Mouse (Mus musculus) left cerebral cortex, postnatal 14 days (tissue): ENCODE results near the gene Yme1l1. TPM values are rescaled to one million over a fixed set of nuclear protein-coding genes. Genes with fewer than 3 reads are reported as not detected.

ENCODE experiments used
- DNase-seq, 2 experiments: peaks; one replicate each; pipeline ENCODE4 v3.0.0; 2021 to 2022; ENCODE audit warnings: low spot score in 2 of 2, mixed read lengths in 1 of 2
- intact Hi-C: fragments of 180-260 bp; cut with DNase I; formaldehyde crosslinking; loops from one replicate; pipeline ENCODE4 v1.15.1; 2025
- long read RNA-seq, 2 experiments: library from polyadenylated mRNA; stranded (forward); transcript quantifications; one replicate each; pipeline ENCODE4 v2.0.0; 2021
- total RNA-seq, 2 experiments: library from RNA; stranded (reverse); gene quantifications; 2 replicates each; pipeline ENCODE4 v1.2.3; 2021

The Yme1l1 gene
- total RNA-seq = 10 to 100 TPM; 89.5 to 94.1 TPM
- long read RNA-seq, experiment 1, full-length matches to known transcripts = 63 of 71 reads
- long read RNA-seq, experiment 1, partial matches to known transcripts = 4 of 71 reads
- long read RNA-seq, experiment 1, other reads (novel, unspliced or antisense) = 4 of 71 reads
- long read RNA-seq, experiment 2, full-length matches to known transcripts = 53 of 65 reads
- long read RNA-seq, experiment 2, partial matches to known transcripts = 2 of 65 reads
- long read RNA-seq, experiment 2, other reads (novel, unspliced or antisense) = 10 of 65 reads

DNA sequence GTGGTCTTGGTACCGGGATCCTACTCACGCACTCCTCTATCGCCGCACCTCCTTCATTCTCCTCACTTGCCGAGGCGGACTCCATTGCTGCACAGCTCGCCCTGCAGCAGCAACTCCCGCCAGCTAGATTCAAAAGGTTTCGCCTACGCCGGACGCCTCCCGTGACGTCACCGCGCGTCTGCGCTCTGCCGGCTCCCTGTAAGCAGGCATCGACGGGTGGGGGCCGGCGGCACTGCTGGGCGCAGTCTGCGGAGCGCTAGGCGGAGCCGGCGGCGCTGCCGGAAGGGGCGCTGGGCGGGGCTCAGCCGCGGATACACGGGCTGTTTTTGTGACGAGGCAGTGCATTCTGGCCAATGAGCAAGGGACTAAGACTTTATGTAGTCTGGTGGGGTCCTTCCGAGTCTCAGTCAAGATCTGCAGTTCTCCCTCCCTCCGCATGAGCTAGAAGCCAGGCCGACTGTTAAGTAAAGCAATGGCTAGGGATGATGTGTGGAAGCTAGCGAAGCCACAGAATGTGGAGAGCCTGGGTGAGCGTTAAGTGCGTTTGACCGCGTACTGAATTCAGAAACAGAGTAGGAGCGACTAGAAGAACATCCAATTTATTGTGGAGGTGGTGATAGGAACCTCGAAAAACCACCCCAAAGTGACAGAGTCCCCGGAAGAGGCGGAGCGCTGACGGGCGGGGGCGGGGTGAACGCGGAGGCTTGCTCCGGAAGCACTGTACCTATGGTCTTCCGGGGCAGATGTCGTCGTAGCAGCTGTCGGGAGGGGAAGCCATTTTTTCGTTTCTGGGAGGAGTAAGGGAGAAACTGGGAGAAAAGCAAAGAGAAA lies at the start of gene Yme1l1, which contains the start of gene Mastl:
Yme1l1 (plus strand) TSS at position 593 of the 831 bp plus-strand sequence.
Mastl (minus strand) TSS at position 248 of the 831 bp plus-strand sequence.
- intact Hi-C loops = no loop called here
- peak; percentile 98 to 99 for DNase-seq

DNA sequence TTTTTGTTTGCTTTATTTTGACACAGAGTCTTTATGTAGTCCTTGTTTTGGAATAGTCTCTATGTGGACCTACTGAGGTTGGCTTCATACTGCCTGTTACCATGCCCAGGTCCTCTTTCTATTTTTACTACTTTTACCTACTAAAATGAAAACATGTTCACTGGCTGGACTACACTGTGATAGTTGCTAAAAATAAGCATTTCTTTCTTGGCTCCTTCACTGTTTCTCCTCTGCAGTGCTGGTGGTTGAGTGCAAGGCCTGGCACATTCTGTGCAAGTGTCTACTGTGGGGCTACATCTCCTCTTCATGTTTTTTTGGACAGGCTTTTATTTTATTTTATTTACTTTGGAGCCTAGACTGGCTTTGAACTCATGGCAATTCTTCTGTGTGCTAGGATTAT lies 36.6 kb upstream of the Yme1l1 start:
- intact Hi-C loops = no loop called here

DNA sequence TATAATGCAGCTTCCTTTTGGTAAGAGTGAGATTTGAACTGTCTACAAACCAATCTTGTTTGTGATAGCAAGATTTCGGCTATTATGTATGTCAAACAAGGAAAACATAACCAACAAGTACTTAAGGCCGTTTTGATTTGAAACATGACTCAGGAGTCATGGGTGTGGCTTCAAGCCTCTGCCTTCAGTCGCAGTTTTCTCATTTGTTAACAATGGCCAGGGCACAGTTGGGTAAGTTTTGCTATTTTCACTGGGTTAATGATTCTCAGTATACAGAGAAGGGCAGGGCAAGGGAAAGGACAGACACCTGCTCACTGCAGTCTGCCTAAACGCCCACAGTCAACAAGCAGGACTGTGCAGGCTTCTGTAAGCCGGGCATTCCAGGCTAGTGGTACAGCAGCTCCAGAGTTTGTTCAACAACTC lies 959 bp upstream of the Yme1l1 start:
- intact Hi-C loops = no loop called here
- DNase-seq = no peak

More for the DNA sequence above, 36.6 kb upstream of the Yme1l1 start:
- no peak for DNase-seq

DNA sequence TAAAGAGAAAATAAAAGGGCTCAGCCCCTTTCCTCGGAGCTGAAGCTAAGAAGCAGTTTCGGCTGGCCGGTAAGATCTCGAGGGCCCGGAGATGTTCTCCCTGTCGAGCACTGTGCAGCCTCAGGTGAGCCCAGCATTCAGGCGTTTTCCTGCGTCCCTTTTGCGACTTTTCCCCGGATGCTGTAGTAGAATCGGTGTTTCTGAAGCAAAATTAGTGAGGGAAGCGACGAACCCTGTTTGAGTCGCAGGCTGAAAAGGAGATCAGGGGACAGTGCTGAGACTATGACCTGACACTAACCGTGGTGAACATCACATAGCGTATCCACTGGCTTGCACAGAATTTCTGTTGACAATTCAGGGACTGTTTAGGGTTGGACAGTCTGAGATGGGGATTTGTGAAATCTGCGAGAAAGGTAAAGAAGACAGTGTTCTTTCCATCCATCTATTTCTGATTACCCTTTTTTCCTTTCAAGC lies 476 bp downstream of the Yme1l1 start:
- intact Hi-C loops = no loop called here
- no peak for DNase-seq

DNA sequence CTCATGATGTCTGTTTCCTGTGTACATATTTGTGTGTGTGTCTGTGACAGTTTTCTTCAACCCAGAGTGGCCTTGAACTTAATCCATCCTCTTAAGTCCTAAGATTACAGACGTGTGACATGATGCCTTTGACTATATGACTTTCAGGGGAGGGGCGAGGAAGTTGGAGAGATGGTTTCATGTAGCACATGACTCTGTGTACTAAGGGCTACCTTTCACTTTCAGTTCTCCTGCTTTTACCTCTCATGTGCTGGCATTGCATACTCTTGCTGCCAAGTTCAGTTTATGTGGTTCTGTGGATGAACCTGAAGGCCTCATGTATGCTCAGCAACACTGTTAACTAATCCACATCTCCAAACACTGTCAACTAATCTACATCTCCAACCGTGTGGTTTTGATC lies 16.1 kb downstream of the Yme1l1 start:
- DNase-seq = no peak
- intact Hi-C loops = no loop called here

DNA sequence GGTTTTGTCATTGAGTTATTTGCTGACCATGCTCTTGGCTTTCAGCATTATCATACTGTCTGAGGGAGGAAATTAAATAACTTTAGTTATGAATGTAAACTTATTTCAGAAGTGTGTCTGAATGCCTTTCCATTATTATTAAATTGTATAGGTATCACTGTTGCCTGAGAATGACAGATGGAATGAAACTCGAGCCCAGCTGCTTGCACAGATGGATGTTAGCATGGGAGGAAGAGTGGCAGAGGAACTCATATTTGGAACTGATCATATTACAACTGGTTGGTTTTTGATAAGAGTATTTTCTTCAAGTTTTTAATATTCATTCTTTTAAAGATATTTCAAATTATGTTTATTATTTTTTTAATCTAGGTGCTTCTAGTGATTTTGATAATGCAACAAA lies 38.2 kb downstream of the Yme1l1 start:
- intact Hi-C loops = no loop called here
- no peak for DNase-seq

DNA sequence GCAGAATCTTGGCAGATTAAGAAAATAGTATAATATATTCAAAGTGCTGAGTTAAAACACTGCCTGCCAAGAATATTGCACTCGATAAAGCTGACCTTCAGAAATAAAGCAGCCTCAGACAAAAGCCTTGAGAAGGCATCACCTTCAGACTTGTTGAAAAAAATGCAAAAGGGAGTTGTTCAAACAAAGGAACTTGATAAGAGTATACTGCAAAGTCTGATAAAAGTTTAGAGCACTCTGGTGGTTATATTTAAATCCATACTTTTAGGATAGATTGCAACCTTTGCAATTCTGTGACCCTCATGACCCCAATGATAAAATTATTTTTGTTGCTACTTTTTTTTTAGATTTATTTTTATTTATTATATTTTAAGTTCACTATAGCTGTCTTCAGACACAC lies 44.9 kb downstream of the Yme1l1 start:
- intact Hi-C loops = no loop called here
- no peak for DNase-seq

DNA sequence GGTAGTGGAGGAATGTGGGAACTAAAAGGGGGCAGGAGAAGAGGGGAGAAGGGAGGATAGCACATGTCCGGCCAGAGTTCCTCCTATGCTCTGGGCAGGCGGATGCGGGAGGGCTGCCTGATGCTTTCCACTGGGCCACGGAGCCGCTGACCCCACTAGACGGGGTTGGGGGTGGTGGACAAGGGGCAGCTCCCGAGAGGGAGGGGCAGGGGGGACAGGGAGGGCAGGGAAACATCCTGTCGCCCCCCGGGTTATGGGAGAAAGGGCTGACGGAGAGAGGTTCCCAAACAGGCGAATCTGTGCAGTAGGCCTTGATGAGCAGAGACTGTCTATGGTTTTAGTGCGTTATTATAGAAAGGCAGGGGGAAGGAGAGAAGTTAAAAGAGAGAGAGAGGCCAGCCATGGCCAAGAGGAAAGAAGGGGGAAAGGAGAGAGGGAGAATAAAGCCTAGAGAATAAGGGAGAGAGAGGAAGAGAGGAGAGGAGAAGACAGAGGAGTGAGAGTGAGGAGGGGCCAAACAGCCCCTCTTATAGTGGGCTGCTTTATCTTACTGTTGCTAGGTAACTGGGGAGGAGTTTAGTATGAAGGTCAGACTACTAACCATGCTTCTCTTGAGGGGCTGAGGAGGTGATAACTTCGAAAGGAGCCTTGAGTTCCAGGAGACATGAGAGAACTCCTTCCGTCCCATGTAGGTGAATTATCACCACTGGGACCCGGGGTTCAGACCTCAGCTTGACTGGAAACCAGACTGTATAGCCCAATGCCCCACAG lies 46.9 kb downstream of the Yme1l1 start:
- no peak for DNase-seq
- intact Hi-C loops = no loop called here

DNA sequence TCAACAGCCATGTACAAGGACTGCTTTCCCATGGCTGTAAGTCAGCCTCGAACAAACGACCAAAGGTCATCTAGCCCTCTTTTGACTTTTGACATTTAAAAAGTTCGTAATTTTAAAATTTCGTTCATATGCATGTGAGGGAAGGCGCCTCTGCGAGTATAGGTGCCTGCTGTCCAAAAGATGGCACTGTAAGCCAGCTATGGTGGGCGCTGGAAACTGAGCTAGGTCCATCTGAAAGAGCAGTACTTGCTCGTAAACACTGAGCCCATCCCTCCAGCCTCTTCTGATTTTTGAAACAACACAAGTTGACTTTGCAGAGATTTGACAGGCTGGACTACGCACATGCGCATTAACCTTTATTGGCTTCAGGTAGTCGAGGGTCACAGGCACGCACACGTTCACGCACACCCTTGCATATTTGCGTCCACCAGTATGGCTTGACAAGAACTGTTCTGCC lies 50.9 kb downstream of the Yme1l1 start, which contains the start of gene 4931423N10Rik:
4931423N10Rik (plus strand) TSS at position 407 of the 457 bp plus-strand sequence.
- intact Hi-C loops = no loop called here
- no peak for DNase-seq

DNA sequence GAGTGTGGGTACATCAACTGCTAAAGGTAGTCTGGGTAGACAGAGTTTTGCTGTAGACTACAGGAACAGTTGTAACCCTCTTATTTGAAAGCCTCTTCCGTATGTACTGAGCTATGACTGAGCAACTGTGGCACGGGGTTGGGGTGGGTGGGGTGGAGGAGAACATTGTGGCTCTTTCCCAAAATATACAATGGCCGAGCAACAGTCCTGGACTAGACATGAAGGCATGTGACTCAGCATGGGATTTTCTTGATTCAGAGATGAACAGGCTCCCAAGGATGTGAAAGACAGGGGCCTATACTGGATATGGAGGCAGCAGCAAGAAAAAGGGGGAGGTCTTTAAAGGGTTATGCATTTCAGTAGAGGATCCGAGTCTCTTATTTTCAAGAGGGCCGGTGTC lies 57.5 kb downstream of the Yme1l1 start:
- no peak for DNase-seq
- intact Hi-C loops = no loop called here

DNA sequence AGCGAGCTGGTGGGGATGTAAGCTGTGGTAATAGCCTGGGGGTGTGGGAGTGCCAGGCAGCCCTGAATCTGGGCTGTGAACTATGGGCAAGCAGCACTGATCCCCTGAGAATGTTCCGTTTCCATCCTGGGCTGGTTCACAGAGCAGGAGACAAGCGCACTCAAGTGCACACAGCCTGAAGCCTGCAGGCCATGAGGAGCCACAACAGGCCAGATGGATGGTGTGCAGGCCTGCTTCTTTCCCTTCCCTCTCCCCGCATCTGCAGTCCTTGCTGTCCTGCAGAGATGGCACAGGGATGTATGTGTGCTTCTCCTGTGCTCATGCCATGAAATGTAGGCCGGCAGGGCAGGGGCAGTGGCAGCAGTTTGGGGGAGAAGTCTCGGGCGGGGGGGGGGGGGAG lies 69.0 kb downstream of the Yme1l1 start:
- no peak for DNase-seq
- intact Hi-C loops = no loop called here

DNA sequence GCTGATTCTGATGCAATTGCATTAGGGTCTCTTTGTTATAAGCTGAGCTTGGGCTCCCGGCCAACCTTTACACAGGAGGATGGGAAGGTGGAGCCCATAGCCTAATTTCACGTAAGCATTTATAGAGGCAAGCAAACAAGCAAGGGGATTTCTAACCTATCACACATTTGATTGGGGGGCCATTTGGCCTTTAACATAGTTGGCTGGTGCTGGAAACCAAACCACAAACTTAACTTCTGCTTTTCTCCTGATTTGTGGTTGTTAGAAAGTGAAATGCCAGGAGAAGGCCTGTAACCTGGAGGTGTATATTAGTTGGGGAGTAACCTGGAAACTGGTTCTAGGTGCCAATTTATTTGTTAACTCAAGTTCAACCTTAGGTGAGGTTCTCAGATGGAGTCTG lies 72.3 kb downstream of the Yme1l1 start:
- intact Hi-C loops = no loop called here
- no peak for DNase-seq

DNA sequence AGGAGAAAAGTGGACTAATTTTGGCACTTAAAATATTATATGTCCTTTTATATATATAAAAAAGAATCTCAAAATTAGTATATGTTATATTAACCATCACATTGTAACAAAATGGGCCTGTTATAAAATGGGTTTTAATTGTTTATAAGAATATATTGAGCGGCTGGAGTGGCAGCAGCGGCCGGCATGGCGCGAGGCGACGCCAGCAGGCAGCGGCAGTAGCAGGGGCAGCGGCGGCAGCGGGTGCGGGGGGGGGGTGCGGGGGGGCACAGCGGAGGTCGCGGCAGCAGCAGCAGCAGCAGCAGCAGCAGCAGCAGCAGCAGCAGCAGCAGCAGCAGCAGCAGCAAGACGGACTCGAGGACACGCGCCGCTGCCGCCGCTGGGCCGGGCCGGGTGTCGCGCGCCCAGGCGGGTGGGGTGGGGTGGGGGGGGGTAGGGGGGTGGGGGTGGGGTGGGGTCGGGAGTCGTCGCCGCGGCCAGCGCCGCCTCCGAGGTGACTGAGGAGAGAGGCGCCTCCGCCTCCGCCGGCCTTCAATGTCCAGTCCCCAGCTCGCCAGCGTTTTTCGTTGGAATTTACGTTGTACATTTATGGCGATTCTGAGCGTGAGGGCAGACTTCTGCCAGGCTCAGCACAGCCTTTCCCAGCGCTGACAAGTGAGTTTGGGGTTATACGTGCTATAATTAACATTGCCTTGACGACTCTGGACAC lies 78.0 kb downstream of the Yme1l1 start:
- DNase-seq = no peak
- intact Hi-C loops = no loop called here

Other genes with a start within 250 kb of the Yme1l1 start
- gene Abi1, start 116.1 kb upstream of the Yme1l1 start, total RNA-seq = 100 to 1,000 TPM; 137 to 140 TPM
- 10 to 100 TPM; 72.0 to 74.9 TPM for gene Acbd5, start 88.2 kb upstream of the Yme1l1 start, total RNA-seq
- gene Mastl, start 345 bp upstream of the Yme1l1 start, total RNA-seq = 1 to 10 TPM; 1.3 to 1.6 TPM
- under 1 TPM in 1 of 2 experiments, not detected in 1; 0.32 TPM for gene 4931423N10Rik, start 51.1 kb downstream of the Yme1l1 start, total RNA-seq
- gene Nxph2, start 164.9 kb downstream of the Yme1l1 start, total RNA-seq = 1 to 10 TPM; 2.9 to 3.5 TPM